Mouse (Mus musculus): ENCODE results near the gene Gm13694. TPM values are rescaled to one million over a fixed set of nuclear protein-coding genes. Genes with fewer than 3 reads are reported as not detected.

The Gm13694 gene
- total RNA-seq, 2 experiments from 2014 or later, result 1.2 to 1.6 TPM

- DNase-seq (ENCODE audit: low spot score in 2 of 2), result no peak
Measured at GRCm38 (mm10) chr2:84023319-84023718, 44.6 kb downstream of the Gm13694 start.

DNA sequence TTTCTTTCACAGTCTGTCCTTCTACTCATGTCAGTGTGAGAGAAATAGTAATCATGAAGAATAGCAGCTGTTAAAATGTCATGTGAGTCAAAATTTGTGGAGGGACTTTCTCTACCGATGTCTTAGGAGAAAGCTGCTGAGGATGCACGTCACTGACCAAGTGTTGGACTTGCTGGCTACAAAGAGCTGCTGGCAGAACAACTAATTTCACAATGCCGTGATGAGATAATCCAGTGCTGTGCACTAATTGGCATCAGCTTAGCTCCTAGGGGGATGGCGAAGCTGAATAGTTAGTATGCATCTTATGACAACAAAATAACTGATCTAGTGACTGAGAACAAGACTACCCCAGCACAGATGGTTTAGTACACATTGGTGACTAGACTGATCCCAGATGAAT is 46.5 kb downstream of the Gm13694 start:
- DNase-seq (ENCODE audit: low spot score in 2 of 2), result peak in 1 of 2 experiments; percentile 4

Other genes with a start within 250 kb of the Gm13694 start
- gene Fam171b, start 166.3 kb upstream of the Gm13694 start, total RNA-seq (2021), result 100 to 1,000 TPM; 189 to 197 TPM
- not detected for gene Zswim2, start 37.7 kb upstream of the Gm13694 start, total RNA-seq (2021)
- gene Gm13698, start 23.2 kb upstream of the Gm13694 start, total RNA-seq (2021), result 1 to 10 TPM; 1.2 to 1.6 TPM
- 1 to 10 TPM; 1.2 to 1.6 TPM for gene Gm13693, start 17.4 kb upstream of the Gm13694 start, total RNA-seq (2021)
- gene Gm13695, start 11.6 kb upstream of the Gm13694 start, total RNA-seq (2021), result 1 to 10 TPM in 1 of 2 experiments, not detected in 1; 1.2 TPM
- 1 to 10 TPM; 1.2 to 1.6 TPM for gene Gm13696, start 5.8 kb upstream of the Gm13694 start, total RNA-seq (2021)
- 1 to 10 TPM; 1.2 to 1.6 TPM for gene Gm13697, start 5.8 kb downstream of the Gm13694 start, total RNA-seq (2021)
- gene Gm13691, start 11.6 kb downstream of the Gm13694 start, total RNA-seq (2021), result 1 to 10 TPM; 1.2 to 1.6 TPM

Measured in layer of hippocampus, postnatal 14 days (tissue).